Mouse (Mus musculus) heart, postnatal 0 days (tissue): ENCODE measurements at regions not wholly inside any gene's neighbourhood (a gene's known extent, or its start where the extent isn't known, plus 50 kb on each side); places are given as distances from the start of the nearest gene placed in this dataset.

Experiments used
- ATAC-seq: fragments of 200-750 bp; cut with Nextera tagmentation; 2 replicates; pipeline ENCODE4 v1.8.0; 2017; ENCODE audit warnings: low read depth, moderate number of reproducible peaks, moderate library complexity; ENCODE audit not compliant: insufficient read depth
- DNase-seq: peaks from one replicate; pipeline ENCODE4 v3.0.0-alpha.2; 2016; ENCODE audit warnings: low spot score
- H3K27ac ChIP-seq: fragments of 300-500 bp; sonication (generic); 2 replicates; pipeline ENCODE4 v1.5.1; 2014; ENCODE audit warnings: low read depth, mild to moderate bottlenecking
- H3K27me3 ChIP-seq: fragments of 300-500 bp; sonication (generic); 2 replicates; pipeline ENCODE4 v1.6.1; 2014; ENCODE audit warnings: low read length, mixed read lengths; ENCODE audit not compliant: control insufficient read depth, insufficient read depth
- H3K36me3 ChIP-seq: fragments of 300-500 bp; sonication (generic); replicated peaks from 2 replicates; pipeline ENCODE4 v1.6.1; 2014; ENCODE audit warnings: low read length, mixed read lengths; ENCODE audit not compliant: control insufficient read depth, insufficient read depth
- H3K4me1 ChIP-seq: fragments of 300-500 bp; sonication (generic); 2 replicates; pipeline ENCODE4 v1.6.1; 2014; ENCODE audit warnings: antibody characterized with exemption; ENCODE audit not compliant: control insufficient read depth, insufficient read depth
- H3K4me2 ChIP-seq: fragments of 300-500 bp; sonication (generic); 2 replicates; pipeline ENCODE4 v1.6.1; 2014; ENCODE audit warnings: low read depth, mild to moderate bottlenecking, low read length, moderate library complexity
- H3K4me3 ChIP-seq: fragments of 300-500 bp; sonication (generic); 2 replicates; pipeline ENCODE4 v1.5.1; 2014; ENCODE audit warnings: low read depth, low read length
- H3K9ac ChIP-seq: fragments of 300-500 bp; sonication (generic); replicated peaks from 2 replicates; pipeline ENCODE4 v1.6.1; 2014; ENCODE audit warnings: low read depth, low read length, mixed read lengths
- H3K9me3 ChIP-seq: fragments of 300-500 bp; sonication (generic); replicated peaks from 2 replicates; pipeline ENCODE4 v1.6.1; 2016; ENCODE audit warnings: low read length; ENCODE audit not compliant: control insufficient read depth
- CTCF ChIP-seq: IDR thresholded peaks from 2 replicates; pipeline ENCODE4 v1.5.1; 2016; ENCODE audit warnings: antibody characterized with exemption, control low read depth, low read depth
- EP300 ChIP-seq: IDR thresholded peaks from 2 replicates; pipeline ENCODE4 v1.6.1; 2016; ENCODE audit warnings: antibody characterized with exemption, low read depth
- WGBS: fragments of 180-500 bp; shearing (Covaris S2); extraction: QIAGEN DNeasy Blood & Tissue Kit; methylation state at CpG from one replicate; pipeline ENCODE4 v1.1.7; 2014; 5-methylcytosine and 5-hydroxymethylcytosine counted together

GRCm38 (mm10) chr9:62205264-62205663 lies 76.7 kb downstream of the Spesp1 start:
- 56% methylated on average over 4 of the region's 4 CpGs for WGBS
- ATAC-seq (peak; percentile 49; the same call in 1 of the 2 replicates), DNase-seq (peak; percentile 32)
- H3K9ac ChIP-seq: no peak overlapping the region
- H3K27ac ChIP-seq: peak overlapping the region; percentile 52; the same call in 1 of the 2 replicates
- no peaks in the 10 kb centered on the region for H3K36me3 ChIP-seq
- TF ChIP-seq EP300 (0 out of 2 replicates have a peak, but pooled peaks have one; percentile 31), CTCF (no peak)
- H3K27me3 ChIP-seq: no peaks in the 10 kb centered on the region
- no peaks in the 10 kb centered on the region for H3K9me3 ChIP-seq
- no peak overlapping the region for H3K4me2 ChIP-seq
- no peaks in the 10 kb centered on the region for H3K4me1 ChIP-seq
- no peak overlapping the region for H3K4me3 ChIP-seq

DNA sequence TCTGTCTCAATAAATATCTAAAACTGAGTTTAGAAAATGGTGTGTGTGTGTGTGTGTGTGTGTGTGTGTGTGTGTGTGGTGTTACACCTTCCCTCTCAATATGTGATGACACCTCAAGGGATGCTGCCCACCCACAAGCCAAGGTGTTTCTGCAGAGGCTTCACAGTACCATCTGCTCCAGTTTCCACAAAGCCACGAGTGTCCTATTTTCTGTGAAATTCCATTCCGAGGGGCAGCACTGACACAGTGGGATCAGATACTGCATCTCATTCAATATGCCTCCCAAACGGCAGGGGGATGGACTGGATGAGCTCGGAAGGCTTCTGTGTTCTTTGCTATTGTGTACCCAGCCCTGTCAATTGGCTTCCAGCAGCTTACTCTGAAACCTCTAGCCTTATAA lies 78.5 kb downstream of the Spesp1 start:
- Histone ChIP-seq H3K9me3 (no peaks in the 10 kb centered on the region), H3K27ac (no peak overlapping the region), H3K36me3 (no peaks in the 10 kb centered on the region), H3K4me3 (no peak overlapping the region), H3K27me3 (no peaks in the 10 kb centered on the region), H3K4me1 (no peaks in the 10 kb centered on the region), H3K4me2 (no peak overlapping the region), H3K9ac (no peak overlapping the region)
- WGBS: 64% methylated on average over 4 of the region's 4 CpGs
- DNase-seq: no peak
- TF ChIP-seq CTCF (no peak), EP300 (no peak)
- ATAC-seq: no peak

DNA sequence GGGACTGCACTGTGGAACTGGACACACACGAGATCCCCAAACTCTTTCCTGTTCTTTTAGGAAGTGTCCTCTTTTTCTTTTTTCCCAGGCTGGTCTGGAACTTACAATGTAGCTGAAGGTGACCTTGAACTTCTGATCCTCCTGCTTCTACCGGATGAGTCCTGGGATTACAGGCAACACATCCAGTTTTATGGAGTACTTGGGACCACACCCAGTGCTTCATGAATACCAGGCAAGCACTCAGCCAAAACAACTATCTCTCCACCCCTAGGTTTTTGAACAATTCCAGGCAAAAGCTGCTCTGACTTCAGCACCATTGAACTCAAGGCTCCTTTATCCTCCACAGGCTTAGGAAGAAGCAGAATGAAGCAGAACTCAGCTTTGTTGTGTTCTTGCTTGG lies 79.7 kb downstream of the Spesp1 start:
- no peaks in the 10 kb centered on the region for H3K9me3 ChIP-seq
- DNase-seq (no peak), ATAC-seq (no peak)
- TF ChIP-seq EP300 (no peak), CTCF (no peak)
- H3K36me3 ChIP-seq: no peaks in the 10 kb centered on the region
- H3K9ac ChIP-seq: no peak overlapping the region
- WGBS: 53% methylated on average over 2 of the region's 2 CpGs
- no peaks in the 10 kb centered on the region for H3K4me1 ChIP-seq
- H3K27ac ChIP-seq: no peak overlapping the region
- no peak overlapping the region for H3K4me3 ChIP-seq
- H3K27me3 ChIP-seq: no peaks in the 10 kb centered on the region
- H3K4me2 ChIP-seq: no peak overlapping the region

GRCm38 (mm10) chr9:62197486-62197885 lies 75.0 kb upstream of the Glce start:
- H3K4me1 ChIP-seq: no peaks in the 10 kb centered on the region
- no peak for DNase-seq
- no peaks in the 10 kb centered on the region for H3K36me3 ChIP-seq
- no peak overlapping the region for H3K4me2 ChIP-seq
- no peak overlapping the region for H3K27ac ChIP-seq
- no peaks in the 10 kb centered on the region for H3K27me3 ChIP-seq
- no peaks in the 10 kb centered on the region for H3K9me3 ChIP-seq
- WGBS: 81% methylated on average over 2 of the region's 2 CpGs
- H3K4me3 ChIP-seq: no peak overlapping the region
- TF ChIP-seq CTCF (no peak), EP300 (no peak)
- H3K9ac ChIP-seq: no peak overlapping the region
- ATAC-seq: no peak

DNA sequence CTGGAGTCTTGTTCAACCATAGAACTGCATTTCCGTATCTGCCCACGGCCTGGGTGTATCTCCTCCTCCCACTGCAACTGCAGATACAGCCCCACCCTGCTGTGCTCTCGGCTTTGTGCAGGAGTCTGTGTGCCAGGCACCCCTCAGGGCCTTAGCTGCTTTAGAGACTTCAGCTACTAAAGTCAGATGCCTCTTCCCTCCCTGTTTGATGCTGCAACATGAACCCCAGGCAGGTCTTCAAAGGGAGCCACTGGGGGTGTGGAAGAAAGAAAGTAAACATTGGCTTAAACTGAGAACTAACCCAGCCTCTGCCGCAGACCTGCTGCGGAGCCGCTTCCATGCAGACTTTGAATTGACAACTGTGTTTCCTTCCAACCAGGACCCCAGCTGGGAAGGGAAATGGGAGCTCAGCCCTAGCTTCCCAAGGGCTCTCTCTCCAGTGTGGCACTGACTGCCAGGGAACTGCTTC lies 70.0 kb upstream of the Glce start:
- Histone ChIP-seq H3K9ac (no peak overlapping the region), H3K4me3 (no peak overlapping the region), H3K4me2 (no peak overlapping the region), H3K27ac (no peak overlapping the region), H3K27me3 (no peaks in the 10 kb centered on the region), H3K9me3 (no peaks in the 10 kb centered on the region), H3K36me3 (no peaks in the 10 kb centered on the region), H3K4me1 (no peaks in the 10 kb centered on the region)
- DNase-seq (no peak), ATAC-seq (no peak)
- TF ChIP-seq EP300 (no peak), CTCF (no peak)
- WGBS: 20% methylated on average over 6 of the region's 6 CpGs

- Histone ChIP-seq H3K27me3 (no peaks in the 10 kb centered on the region), H3K27ac (no peak overlapping the region), H3K4me3 (no peak overlapping the region), H3K9me3 (no peaks in the 10 kb centered on the region), H3K9ac (no peak overlapping the region), H3K4me1 (no peaks in the 10 kb centered on the region), H3K4me2 (no peak overlapping the region), H3K36me3 (no peaks in the 10 kb centered on the region)
- 51% methylated on average over 6 of the region's 6 CpGs for WGBS
- DNase-seq (no peak), ATAC-seq (no peak)
- TF ChIP-seq CTCF: no peak
- no peak for TF ChIP-seq EP300
Observed at GRCm38 (mm10) chr9:62190474-62190873, 68.0 kb upstream of the Glce start.
